Mouse (Mus musculus): Measurements from ENCODE around the gene Ttpal.
A peak's percentile ranks its signal among the peaks of the same experiment; 100 is the strongest.

The Ttpal gene

GRCm38 (mm10) chr2:163602101-163602971 is at the start of gene Ttpal:
Ttpal (plus strand) TSS chr2:163602314.
- peak; percentile 61 for DNase-seq (ENCODE audit: low spot score)

GRCm38 (mm10) chr2:163552518-163552929 is 49.6 kb upstream of the Ttpal start:
- DNase-seq (ENCODE audit: low spot score): no peak

- DNase-seq (ENCODE audit: low spot score): no peak
Measured at GRCm38 (mm10) chr2:163554425-163554982, 47.6 kb upstream of the Ttpal start.

- DNase-seq (ENCODE audit: low spot score): no peak
Measured at GRCm38 (mm10) chr2:163554996-163555395, 47.1 kb upstream of the Ttpal start.

GRCm38 (mm10) chr2:163555417-163555816 is 46.7 kb upstream of the Ttpal start:
- DNase-seq (ENCODE audit: low spot score): no peak

GRCm38 (mm10) chr2:163558548-163558947 is 43.6 kb upstream of the Ttpal start:
- DNase-seq (ENCODE audit: low spot score): no peak

GRCm38 (mm10) chr2:163559236-163559635 is 42.9 kb upstream of the Ttpal start:
- no peak for DNase-seq (ENCODE audit: low spot score)

GRCm38 (mm10) chr2:163560247-163560646 is 41.9 kb upstream of the Ttpal start:
- DNase-seq (ENCODE audit: low spot score): no peak

GRCm38 (mm10) chr2:163561258-163561948 is 40.7 kb upstream of the Ttpal start:
- no peak for DNase-seq (ENCODE audit: low spot score)

GRCm38 (mm10) chr2:163564646-163565045 is 37.5 kb upstream of the Ttpal start:
- no peak for DNase-seq (ENCODE audit: low spot score)

- DNase-seq (ENCODE audit: low spot score): no peak
Measured at GRCm38 (mm10) chr2:163574321-163574720, 27.8 kb upstream of the Ttpal start.

- no peak for DNase-seq (ENCODE audit: low spot score)
Measured at GRCm38 (mm10) chr2:163575248-163575647, 26.9 kb upstream of the Ttpal start.

- DNase-seq (ENCODE audit: low spot score): no peak
Measured at GRCm38 (mm10) chr2:163577986-163578385, 24.1 kb upstream of the Ttpal start.

- DNase-seq (ENCODE audit: low spot score): no peak
Measured at GRCm38 (mm10) chr2:163580069-163580945, 21.8 kb upstream of the Ttpal start.

- DNase-seq (ENCODE audit: low spot score): no peak
Measured at GRCm38 (mm10) chr2:163583226-163584087, 18.7 kb upstream of the Ttpal start.

GRCm38 (mm10) chr2:163584088-163584426 is 18.1 kb upstream of the Ttpal start:
- no peak for DNase-seq (ENCODE audit: low spot score)

GRCm38 (mm10) chr2:163586384-163587261 is 15.5 kb upstream of the Ttpal start:
- no peak for DNase-seq (ENCODE audit: low spot score)

- DNase-seq (ENCODE audit: low spot score): no peak
Measured at GRCm38 (mm10) chr2:163587506-163587905, 14.6 kb upstream of the Ttpal start.

- no peak for DNase-seq (ENCODE audit: low spot score)
Measured at GRCm38 (mm10) chr2:163590211-163590610, 11.9 kb upstream of the Ttpal start.

- DNase-seq (ENCODE audit: low spot score): no peak
Measured at GRCm38 (mm10) chr2:163590996-163591395, 11.1 kb upstream of the Ttpal start.

Data from layer of hippocampus, adult 9-10 months (tissue).